Mouse (Mus musculus) kidney, embryonic 15.5 days (tissue): Measurements from ENCODE around the gene Prpf31. TPM values are rescaled to one million over a fixed set of nuclear protein-coding genes. Genes with fewer than 3 reads are reported as not detected.

ENCODE experiments used
- microRNA-seq: library from miRNA; unstranded; fragments of <30 nt; microRNA quantifications from one replicate; pipeline ENCODE4, GENCODE M21; 2016
- polyA plus RNA-seq: library from polyadenylated mRNA; unstranded; fragments of >200 nt; fragmentation: Nextera tagmentation; extraction: Ambion mirVana; gene quantifications from 2 replicates; pipeline ENCODE4 v1.2.1, GENCODE M21; 2015

Prpf31 gene
- polyA plus RNA-seq, 1 experiment from 2014 or later = 116 TPM

Small RNAs within 50 kb of the gene (microRNA-seq; reads per million reads assigned to microRNA genes)
- gene Gm25100 = not detected
- gene Mir3572 = 1.9 reads per million, percentile 9 among the genes with 10 or more reads in this experiment

Other genes starting within 250 kb of the Prpf31 start
- gene Cacng8, start 239.3 kb upstream of the Prpf31 start, polyA plus RNA-seq = 1.9 and 2.3 TPM in 2 replicates
- 0.62 and 1.5 TPM in 2 replicates for gene Cacng6, start 205.8 kb upstream of the Prpf31 start, polyA plus RNA-seq
- 0.12 and 0.17 TPM in 2 replicates for gene Tarm1, start 127.4 kb upstream of the Prpf31 start, polyA plus RNA-seq
- 0.59 TPM in 1 of 2 replicates, not detected in the other for gene Oscar, start 13.8 kb upstream of the Prpf31 start, polyA plus RNA-seq
- 500 and 505 TPM in 2 replicates for gene Ndufa3, start 12.6 kb upstream of the Prpf31 start, polyA plus RNA-seq
- 22.6 and 23.9 TPM in 2 replicates for gene Tfpt, start 56 bp upstream of the Prpf31 start, polyA plus RNA-seq
- 60.6 and 66.5 TPM in 2 replicates for gene Cnot3, start 15.3 kb downstream of the Prpf31 start, polyA plus RNA-seq
- gene Leng1, start 35.9 kb downstream of the Prpf31 start, polyA plus RNA-seq = 18.1 and 18.7 TPM in 2 replicates
- gene Tmc4, start 47.6 kb downstream of the Prpf31 start, polyA plus RNA-seq = 20.4 and 23.9 TPM in 2 replicates
- 274 and 286 TPM in 2 replicates for gene Tsen34, start 62.9 kb downstream of the Prpf31 start, polyA plus RNA-seq
- gene Mboat7, start 63.5 kb downstream of the Prpf31 start, polyA plus RNA-seq = 56.9 and 59.6 TPM in 2 replicates
- gene Rps9, start 74.0 kb downstream of the Prpf31 start, polyA plus RNA-seq = 1,518 and 1,652 TPM in 2 replicates
- gene Pirb, start 90.4 kb downstream of the Prpf31 start, polyA plus RNA-seq = 0.68 and 1.1 TPM in 2 replicates
- not detected in 2 replicates for gene Gm15448, start 195.7 kb downstream of the Prpf31 start, polyA plus RNA-seq
- gene Pira2, start 215.1 kb downstream of the Prpf31 start, polyA plus RNA-seq = 0.13 and 0.38 TPM in 2 replicates